Mouse (Mus musculus) myocyte (in vitro differentiated cells): ENCODE data around the gene Nrm.

Experiments used
- CEBPB ChIP-seq: IDR thresholded peaks from 2 replicates; pipeline ENCODE4 v1.6.1; 2011; ENCODE audit warnings: mild to moderate bottlenecking, moderate library complexity; ENCODE audit not compliant: poor library complexity, insufficient read depth, severe bottlenecking
- E2F4 ChIP-seq: IDR thresholded peaks from one replicate; pipeline ENCODE4 v1.6.1; 2011; ENCODE audit warnings: mild to moderate bottlenecking, control low read depth, moderate library complexity; ENCODE audit not compliant: insufficient read depth
- MAX ChIP-seq: IDR thresholded peaks from one replicate; pipeline ENCODE4 v1.6.1; 2011; ENCODE audit warnings: low read depth, mild to moderate bottlenecking, control low read depth
- MYOD1 ChIP-seq, 3 experiments: IDR thresholded peaks; one replicate each; pipeline ENCODE4 v1.6.1; 2011; ENCODE audit warnings: control low read depth in 2 of 3, low read depth in 2 of 3, mild to moderate bottlenecking in 2 of 3, moderate library complexity in 1 of 3; ENCODE audit not compliant: insufficient read length in 2 of 3, control insufficient read depth in 1 of 3
- MYOG ChIP-seq, 3 experiments: IDR thresholded peaks; one replicate each; pipeline ENCODE4 v1.6.1; 2011; ENCODE audit warnings: control low read depth in 2 of 3, low read depth in 2 of 3, mild to moderate bottlenecking in 2 of 3; ENCODE audit not compliant: insufficient read length in 2 of 3, control insufficient read depth in 1 of 3, insufficient read depth in 1 of 3
- POLR2A ChIP-seq: IDR thresholded peaks from one replicate; pipeline ENCODE4 v1.6.1; 2011; ENCODE audit warnings: low read depth, mild to moderate bottlenecking, control low read depth, moderate library complexity; ENCODE audit not compliant: insufficient read length
- POLR2AphosphoS2 ChIP-seq: IDR thresholded peaks from one replicate; pipeline ENCODE4 v1.6.1; 2011; ENCODE audit warnings: low read depth, control low read depth; ENCODE audit not compliant: insufficient read length
- REST ChIP-seq: IDR thresholded peaks from one replicate; pipeline ENCODE4 v1.6.1; 2011; ENCODE audit warnings: mild to moderate bottlenecking, control low read depth, moderate library complexity; ENCODE audit not compliant: insufficient read depth, insufficient read length
- SRF ChIP-seq: IDR thresholded peaks from one replicate; pipeline ENCODE4 v1.6.1; 2011; ENCODE audit warnings: low read depth; ENCODE audit not compliant: control insufficient read depth, insufficient read length
- TCF12 ChIP-seq: IDR thresholded peaks from one replicate; pipeline ENCODE4 v1.6.1; 2011; ENCODE audit warnings: mild to moderate bottlenecking, control low read depth; ENCODE audit not compliant: poor library complexity, insufficient read depth, severe bottlenecking
- TCF3 ChIP-seq: IDR thresholded peaks from one replicate; pipeline ENCODE4 v1.6.1; 2011; ENCODE audit warnings: low read depth, control low read depth; ENCODE audit not compliant: insufficient read length
- USF1 ChIP-seq: IDR thresholded peaks from one replicate; pipeline ENCODE4 v1.6.1; 2011; ENCODE audit warnings: low read depth, mild to moderate bottlenecking, control low read depth, moderate library complexity

DNA sequence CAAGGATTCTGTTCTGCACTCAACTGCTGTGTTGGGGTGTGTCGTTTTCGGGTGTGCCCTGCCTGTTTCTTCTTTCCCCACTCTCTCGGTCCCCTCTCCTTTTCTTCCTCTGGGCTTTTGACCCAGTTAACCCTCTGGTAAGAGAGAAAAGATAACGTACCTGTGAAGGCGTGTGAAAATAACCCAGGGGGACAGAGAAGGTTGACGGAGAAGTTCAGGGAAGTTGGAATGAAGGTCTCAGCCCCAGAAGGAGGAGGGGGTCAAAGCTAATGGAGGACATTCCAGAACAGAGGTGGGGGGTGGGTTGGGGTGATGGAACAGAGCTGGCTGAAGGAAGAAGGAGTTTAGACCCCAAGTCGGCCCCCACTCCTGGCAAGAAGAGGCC is 7.8 kb downstream of the Nrm start:
- TF ChIP-seq POLR2A (no peak), USF1 (no peak), TCF12 (no peak), MYOD1 (IDR thresholded peaks at IDR 0.05; ENCODE audit: control insufficient read depth in 1 of 3, insufficient read length in 2 of 3, low read depth in 2 of 3) (no peak), MAX (no peak), POLR2AphosphoS2 (no peak), MYOG (IDR thresholded peaks at IDR 0.05; ENCODE audit: control insufficient read depth in 1 of 3, insufficient read depth in 1 of 3, insufficient read length in 2 of 3, low read depth in 2 of 3) (no peak), SRF (no peak), TCF3 (no peak), CEBPB (no peak), E2F4 (no peak), REST (no peak)
